Mouse (Mus musculus): ENCODE data around the gene Psat1. TPM values are rescaled to one million over a fixed set of nuclear protein-coding genes. Genes with fewer than 3 reads are reported as not detected.

Psat1 gene
- polyA plus RNA-seq, 1 experiment from 2014 or later = 114 TPM

GRCm38 (mm10) chr19:15962313-15962712 lies 15.2 kb upstream of the Psat1 start:
- Histone ChIP-seq H3K27me3 (no peaks in the 10 kb centered on the region), H3K4me1 (no peaks in the 10 kb centered on the region), H3K27ac (replicated peaks) (no peak overlapping the region), H3K9ac (replicated peaks) (no peak overlapping the region), H3K4me2 (replicated peaks) (no peak overlapping the region), H3K4me3 (no peak overlapping the region), H3K36me3 (peaks cover 39% of the 10 kb centered on the region), H3K9me3 (no peaks in the 10 kb centered on the region)
- ATAC-seq (replicated peaks) = no peak
- WGBS = 73% methylated on average over 13 of the region's 13 CpGs

- Histone ChIP-seq H3K36me3 (peaks cover 11% of the 10 kb centered on the region), H3K9ac (replicated peaks) (no peak overlapping the region), H3K4me1 (no peaks in the 10 kb centered on the region), H3K27me3 (no peaks in the 10 kb centered on the region), H3K4me3 (no peak overlapping the region), H3K27ac (replicated peaks) (no peak overlapping the region), H3K9me3 (no peaks in the 10 kb centered on the region), H3K4me2 (replicated peaks) (no peak overlapping the region)
- no peak for ATAC-seq (replicated peaks)
- 39% methylated on average over 3 of the region's 3 CpGs for WGBS
Measured at GRCm38 (mm10) chr19:15950225-15950624, 3.1 kb upstream of the Psat1 start.

GRCm38 (mm10) chr19:15948867-15949266 lies 1.7 kb upstream of the Psat1 start:
- H3K4me3 ChIP-seq = no peak overlapping the region

GRCm38 (mm10) chr19:15948426-15948825 lies 1.3 kb upstream of the Psat1 start:
- Histone ChIP-seq H3K27me3 (no peaks in the 10 kb centered on the region), H3K9ac (replicated peaks) (no peak overlapping the region), H3K9me3 (no peaks in the 10 kb centered on the region), H3K4me3 (no peak overlapping the region), H3K36me3 (0 out of 2 replicates have a peak, but pooled peaks cover 2% of the 10 kb centered on the region), H3K4me2 (replicated peaks) (no peak overlapping the region), H3K4me1 (no peaks in the 10 kb centered on the region), H3K27ac (replicated peaks) (no peak overlapping the region)
- 90% methylated on average over 7 of the region's 7 CpGs for WGBS
- ATAC-seq (replicated peaks) = no peak

More at GRCm38 (mm10) chr19:15948867-15949266, 1.7 kb upstream of the Psat1 start:
- ATAC-seq (replicated peaks) = no peak
- Histone ChIP-seq H3K4me1 (no peaks in the 10 kb centered on the region), H3K4me2 (replicated peaks) (no peak overlapping the region), H3K9me3 (no peaks in the 10 kb centered on the region), H3K9ac (replicated peaks) (no peak overlapping the region), H3K27me3 (no peaks in the 10 kb centered on the region), H3K27ac (replicated peaks) (no peak overlapping the region), H3K36me3 (0 out of 2 replicates have a peak, but pooled peaks cover 3% of the 10 kb centered on the region)
- 90% methylated on average over 1 of the region's 1 CpGs for WGBS

- Histone ChIP-seq H3K4me1 (0 out of 2 replicates have a peak, but pooled peaks cover 4% of the 10 kb centered on the region), H3K9ac (replicated peaks) (no peak overlapping the region), H3K4me3 (no peak overlapping the region), H3K27me3 (no peaks in the 10 kb centered on the region), H3K36me3 (no peaks in the 10 kb centered on the region), H3K4me2 (replicated peaks) (no peak overlapping the region), H3K27ac (replicated peaks) (no peak overlapping the region), H3K9me3 (no peaks in the 10 kb centered on the region)
- WGBS = 78% methylated on average over 10 of the region's 10 CpGs
- ATAC-seq (replicated peaks) = no peak
Measured at GRCm38 (mm10) chr19:15946663-15947062, 474 bp downstream of the Psat1 start.

- Histone ChIP-seq H3K9me3 (no peaks in the 10 kb centered on the region), H3K36me3 (no peaks in the 10 kb centered on the region), H3K4me3 (no peak overlapping the region), H3K4me2 (replicated peaks) (no peak overlapping the region), H3K27ac (replicated peaks) (no peak overlapping the region), H3K4me1 (0 out of 2 replicates have a peak, but pooled peaks cover 4% of the 10 kb centered on the region), H3K27me3 (no peaks in the 10 kb centered on the region), H3K9ac (replicated peaks) (no peak overlapping the region)
- 75% methylated on average over 7 of the region's 7 CpGs for WGBS
- no peak for ATAC-seq (replicated peaks)
Measured at GRCm38 (mm10) chr19:15943117-15943423, 4.1 kb downstream of the Psat1 start.

- WGBS = 36% methylated on average over 11 of the region's 11 CpGs
- no peak overlapping the region for H3K9ac ChIP-seq (replicated peaks)
Measured at GRCm38 (mm10) chr19:15942421-15943116, 4.6 kb downstream of the Psat1 start.

GRCm38 (mm10) chr19:15941399-15941798 lies 5.7 kb downstream of the Psat1 start:
- Histone ChIP-seq H3K4me2 (replicated peaks) (no peak overlapping the region), H3K36me3 (no peaks in the 10 kb centered on the region), H3K9ac (replicated peaks) (no peak overlapping the region), H3K4me1 (0 out of 2 replicates have a peak, but pooled peaks cover 4% of the 10 kb centered on the region), H3K27ac (replicated peaks) (no peak overlapping the region), H3K9me3 (no peaks in the 10 kb centered on the region), H3K27me3 (no peaks in the 10 kb centered on the region), H3K4me3 (no peak overlapping the region)
- WGBS = 80% methylated on average over 8 of the region's 8 CpGs
- ATAC-seq (replicated peaks) = no peak

More at GRCm38 (mm10) chr19:15942421-15943116, 4.6 kb downstream of the Psat1 start:
- Histone ChIP-seq H3K27ac (replicated peaks) (no peak overlapping the region), H3K9me3 (no peaks in the 10 kb centered on the region), H3K4me2 (replicated peaks) (no peak overlapping the region), H3K36me3 (no peaks in the 10 kb centered on the region), H3K4me3 (no peak overlapping the region), H3K4me1 (0 out of 2 replicates have a peak, but pooled peaks cover 4% of the 10 kb centered on the region), H3K27me3 (no peaks in the 10 kb centered on the region)
- no peak for ATAC-seq (replicated peaks)

- peak overlapping the region; percentile 87 for H3K27ac ChIP-seq (replicated peaks)
- peak overlapping the region; percentile 62 for H3K4me3 ChIP-seq
- WGBS = 0% methylated on average over 4 of the region's 4 CpGs
- no peaks in the 10 kb centered on the region for H3K27me3 ChIP-seq
- H3K36me3 ChIP-seq = no peaks in the 10 kb centered on the region
- no peaks in the 10 kb centered on the region for H3K9me3 ChIP-seq
- H3K4me1 ChIP-seq = peaks cover 19% of the 10 kb centered on the region
- H3K9ac ChIP-seq (replicated peaks) = no peak overlapping the region
- H3K4me2 ChIP-seq (replicated peaks) = peak overlapping the region; percentile 81
- ATAC-seq (replicated peaks) = peak; percentile 51
Measured at GRCm38 (mm10) chr19:15925719-15926045, 21.5 kb downstream of the Psat1 start.

GRCm38 (mm10) chr19:15924866-15925718 lies 22.0 kb downstream of the Psat1 start:
- ATAC-seq (replicated peaks) = peak; percentile 99
- Histone ChIP-seq H3K4me2 (replicated peaks) (peak overlapping the region; percentile 81), H3K4me3 (peak overlapping the region; percentile 62), H3K9me3 (no peaks in the 10 kb centered on the region), H3K27me3 (no peaks in the 10 kb centered on the region), H3K27ac (replicated peaks) (peak overlapping the region; percentile 87), H3K36me3 (no peaks in the 10 kb centered on the region), H3K9ac (replicated peaks) (peak overlapping the region; percentile 55), H3K4me1 (peaks cover 19% of the 10 kb centered on the region)
- WGBS = under 1% methylated on average over 43 of the region's 43 CpGs

GRCm38 (mm10) chr19:15924181-15924865 lies 22.8 kb downstream of the Psat1 start:
- Histone ChIP-seq H3K36me3 (no peaks in the 10 kb centered on the region), H3K9ac (replicated peaks) (peak overlapping the region; percentile 55), H3K4me2 (replicated peaks) (peak overlapping the region; percentile 81), H3K4me1 (peaks cover 19% of the 10 kb centered on the region), H3K27me3 (no peaks in the 10 kb centered on the region), H3K4me3 (peak overlapping the region; percentile 62), H3K27ac (replicated peaks) (peak overlapping the region; percentile 87), H3K9me3 (no peaks in the 10 kb centered on the region)
- under 1% methylated on average over 46 of the region's 46 CpGs for WGBS
- peak; percentile 60 for ATAC-seq (replicated peaks)

GRCm38 (mm10) chr19:15923426-15923825 lies 23.7 kb downstream of the Psat1 start:
- no peaks in the 10 kb centered on the region for H3K36me3 ChIP-seq
- H3K9ac ChIP-seq (replicated peaks) = 0 out of 2 replicates have a peak overlapping the region, but pooled peaks have one; percentile 55
- peak overlapping the region; percentile 81 for H3K4me2 ChIP-seq (replicated peaks)
- peaks cover 19% of the 10 kb centered on the region for H3K4me1 ChIP-seq
- WGBS = 20% methylated on average over 9 of the region's 9 CpGs
- H3K4me3 ChIP-seq = peak overlapping the region; percentile 62
- no peak for ATAC-seq (replicated peaks)
- H3K27me3 ChIP-seq = no peaks in the 10 kb centered on the region
- no peak overlapping the region; the same call in 1 of the 2 replicates for H3K27ac ChIP-seq (replicated peaks)
- no peaks in the 10 kb centered on the region for H3K9me3 ChIP-seq

Measured in forebrain, embryonic 15.5 days (tissue).